Mouse (Mus musculus): ENCODE measurements at regions not wholly inside any gene's neighbourhood (a gene's known extent, or its start where the extent isn't known, plus 50 kb on each side); places are given as distances from the start of the nearest gene placed in this dataset.

GRCm38 (mm10) chr13:54864048-54864447 lies 74.9 kb downstream of the Tspan17 start:
- TF ChIP-seq CTCF (IDR thresholded peaks at IDR 0.05; ENCODE audit: extremely low read depth, insufficient read depth, low read length) (no peak), POLR2A (IDR thresholded peaks at IDR 0.05; ENCODE audit: extremely low read depth, insufficient read depth, low read length) (no peak)

Measured in cortical plate, adult 2 months (tissue).